Mouse (Mus musculus) MEL (cell line): Measurements from ENCODE around the gene Nlrc3. TPM values are rescaled to one million over a fixed set of nuclear protein-coding genes. Genes with fewer than 3 reads are reported as not detected.
"Not testable (repeated sequence)": the region's sequence is repeated elsewhere in the genome, so short reads cannot be mapped to it uniquely, and the experiment has no call there.

Experiments
- DNase-seq: peaks from one replicate; pipeline ENCODE4 v3.0.0; 2011; ENCODE audit warnings: low read depth, low spot score
- H3K27ac ChIP-seq: 2 replicates; pipeline ENCODE4 v1.5.1; 2012; ENCODE audit warnings: low read depth, mild to moderate bottlenecking, control low read depth, low read length, moderate library complexity; ENCODE audit not compliant: control insufficient read depth
- H3K27me3 ChIP-seq, 2 experiments: fragments of 150-350 bp in 1 of 2; sonication (generic) in 1 of 2; 2 replicates each; pipeline ENCODE4 v1.6.1; 2012; ENCODE audit warnings: low read length in 2 of 2, mild to moderate bottlenecking in 2 of 2, improper control_type of control experiment in 1 of 2, moderate library complexity in 1 of 2; ENCODE audit not compliant: insufficient read depth in 2 of 2, control insufficient read depth in 1 of 2
- H3K36me3 ChIP-seq, 2 experiments: 2 replicates each; pipeline ENCODE4 v1.6.1; 2012 to 2014; ENCODE audit warnings: low read length in 2 of 2, improper control_type of control experiment in 1 of 2, inconsistent platforms in 1 of 2, mild to moderate bottlenecking in 1 of 2; ENCODE audit not compliant: insufficient read depth in 2 of 2, control insufficient read depth in 1 of 2
- H3K4me1 ChIP-seq, 2 experiments: fragments of 150-350 bp in 1 of 2; sonication (generic) in 1 of 2; 2 replicates each; pipeline ENCODE4 v1.6.1; 2012; ENCODE audit warnings: low read length in 2 of 2, improper control_type of control experiment in 1 of 2, mild to moderate bottlenecking in 1 of 2; ENCODE audit not compliant: insufficient read depth in 2 of 2, control insufficient read depth in 1 of 2
- H3K4me3 ChIP-seq, 2 experiments: fragments of 150-350 bp in 1 of 2; sonication (generic) in 1 of 2; 2 replicates each; pipeline ENCODE4 v1.5.1; 2012; ENCODE audit warnings: low read depth in 2 of 2, low read length in 2 of 2, mild to moderate bottlenecking in 2 of 2, moderate library complexity in 2 of 2, control low read depth in 1 of 2, improper control_type of control experiment in 1 of 2; ENCODE audit not compliant: control insufficient read depth in 1 of 2, insufficient read depth in 1 of 2
- H3K79me2 ChIP-seq: 2 replicates; pipeline ENCODE4 v1.6.1; 2012; ENCODE audit warnings: mild to moderate bottlenecking, low read length, moderate library complexity; ENCODE audit not compliant: control insufficient read depth, poor library complexity, insufficient read depth
- H3K9ac ChIP-seq: 2 replicates; pipeline ENCODE4 v1.6.1; 2012; ENCODE audit warnings: low read depth, mild to moderate bottlenecking, control low read depth, low read length, moderate library complexity; ENCODE audit not compliant: control insufficient read depth, poor library complexity, severe bottlenecking
- H3K9me3 ChIP-seq: fragments of 150-350 bp; sonication (generic); replicated peaks from 2 replicates; pipeline ENCODE4 v1.6.1; 2012; ENCODE audit warnings: mild to moderate bottlenecking, low read length, improper control_type of control experiment, moderate library complexity; ENCODE audit not compliant: insufficient read depth
- CHD1 ChIP-seq: IDR thresholded peaks from 2 replicates; pipeline ENCODE4 v1.6.1; 2012; ENCODE audit warnings: low read depth, mild to moderate bottlenecking, inconsistent platforms, low read length, improper control_type of control experiment
- CHD2 ChIP-seq: IDR thresholded peaks from 2 replicates; pipeline ENCODE4 v1.6.1; 2011; ENCODE audit warnings: low read length, improper control_type of control experiment
- E2F4 ChIP-seq: IDR thresholded peaks from 2 replicates; pipeline ENCODE4 v1.6.1; 2011; ENCODE audit warnings: low read depth, low read length, improper control_type of control experiment, borderline replicate concordance
- EP300 ChIP-seq, 2 experiments: IDR thresholded peaks; 2 replicates each; pipeline ENCODE4 v1.6.1; 2011; ENCODE audit warnings: improper control_type of control experiment in 2 of 2, low read length in 2 of 2, low read depth in 1 of 2, mild to moderate bottlenecking in 1 of 2
- ETS1 ChIP-seq: IDR thresholded peaks from 2 replicates; pipeline ENCODE4 v1.6.1; 2012; ENCODE audit warnings: low read depth, mild to moderate bottlenecking, inconsistent platforms, low read length, improper control_type of control experiment, moderate library complexity
- GATA1 ChIP-seq: IDR thresholded peaks from 2 replicates; pipeline ENCODE4 v1.6.1; 2011; ENCODE audit warnings: low read depth, low read length, improper control_type of control experiment
- KAT2A ChIP-seq: conservative IDR thresholded peaks from 2 replicates; pipeline ENCODE4 v1.6.1; 2012; ENCODE audit warnings: low read depth, low read length, improper control_type of control experiment, inconsistent platforms
- MAFK ChIP-seq: IDR thresholded peaks from 2 replicates; pipeline ENCODE4 v1.6.1; 2011; ENCODE audit warnings: low read depth, mild to moderate bottlenecking, low read length, improper control_type of control experiment, borderline replicate concordance
- MXI1 ChIP-seq: IDR thresholded peaks from 2 replicates; pipeline ENCODE4 v1.6.1; 2011; ENCODE audit warnings: mild to moderate bottlenecking, low read depth, low read length, improper control_type of control experiment
- POLR2AphosphoS5 ChIP-seq: IDR thresholded peaks from 2 replicates; pipeline ENCODE4 v1.6.1; 2012; ENCODE audit warnings: low read depth, borderline replicate concordance, mild to moderate bottlenecking, inconsistent platforms, low read length, moderate library complexity, mixed read lengths
- RAD21 ChIP-seq: IDR thresholded peaks from 2 replicates; pipeline ENCODE4 v1.6.1; 2011; ENCODE audit warnings: mild to moderate bottlenecking, low read depth, low read length, improper control_type of control experiment
- RCOR1 ChIP-seq: IDR thresholded peaks from 2 replicates; pipeline ENCODE4 v1.6.1; 2012; ENCODE audit warnings: low read depth, mild to moderate bottlenecking, inconsistent platforms, low read length, improper control_type of control experiment
- TAL1 ChIP-seq: IDR thresholded peaks from 2 replicates; pipeline ENCODE4 v1.6.1; 2012; ENCODE audit warnings: mild to moderate bottlenecking, inconsistent platforms, low read length, moderate library complexity, mixed read lengths
- TBP ChIP-seq: IDR thresholded peaks from 2 replicates; pipeline ENCODE4 v1.8.0; 2011; ENCODE audit warnings: low read depth, low read length, improper control_type of control experiment
- UBTF ChIP-seq: IDR thresholded peaks from 2 replicates; pipeline ENCODE4 v1.6.1; 2012; ENCODE audit warnings: low read depth, mild to moderate bottlenecking, inconsistent platforms, low read length, improper control_type of control experiment, moderate library complexity, borderline replicate concordance; ENCODE audit not compliant: insufficient read depth
- USF1 ChIP-seq: IDR thresholded peaks from 2 replicates; pipeline ENCODE4 v1.6.1; 2014; ENCODE audit warnings: low read depth, mild to moderate bottlenecking, inconsistent platforms, low read length, improper control_type of control experiment, moderate library complexity
- ZC3H11A ChIP-seq: IDR thresholded peaks from 2 replicates; pipeline ENCODE4 v1.6.1; 2012; ENCODE audit warnings: low read depth, mild to moderate bottlenecking, inconsistent platforms, low read length, improper control_type of control experiment
- ZMIZ1 ChIP-seq: IDR thresholded peaks from 2 replicates; pipeline ENCODE4 v1.6.1; 2012; ENCODE audit warnings: low read depth, mild to moderate bottlenecking, inconsistent platforms, low read length, improper control_type of control experiment, moderate library complexity
- ZNF384 ChIP-seq: IDR thresholded peaks from 2 replicates; pipeline ENCODE4 v1.6.1; 2012; ENCODE audit warnings: low read depth, mild to moderate bottlenecking, inconsistent platforms, low read length, improper control_type of control experiment
- polyA plus RNA-seq, 2 experiments: library from polyadenylated mRNA; stranded (reverse) in 1 of 2; unstranded in 1 of 2; fragments of >175 nt in 1 of 2; fragments of >200 nt in 1 of 2; gene quantifications; 2 replicates each; pipeline versions ENCODE4 v1.2.1 to v1.2.4; 2012; ENCODE audit warnings: low replicate concordance in 2 of 2, low read depth in 1 of 2; ENCODE audit not compliant: insufficient read length in 2 of 2, insufficient read depth in 1 of 2, missing spikeins in 1 of 2
- total RNA-seq: library from RNA; depleted of rRNA; stranded (reverse); fragments of 300-350 nt; gene quantifications from 2 replicates; pipeline ENCODE4 v1.2.3, GENCODE M21; 2012

Gene Nlrc3
- total and polyA plus RNA-seq, 3 experiments, result 0.46 to 0.77 TPM; not detected in 1

DNA sequence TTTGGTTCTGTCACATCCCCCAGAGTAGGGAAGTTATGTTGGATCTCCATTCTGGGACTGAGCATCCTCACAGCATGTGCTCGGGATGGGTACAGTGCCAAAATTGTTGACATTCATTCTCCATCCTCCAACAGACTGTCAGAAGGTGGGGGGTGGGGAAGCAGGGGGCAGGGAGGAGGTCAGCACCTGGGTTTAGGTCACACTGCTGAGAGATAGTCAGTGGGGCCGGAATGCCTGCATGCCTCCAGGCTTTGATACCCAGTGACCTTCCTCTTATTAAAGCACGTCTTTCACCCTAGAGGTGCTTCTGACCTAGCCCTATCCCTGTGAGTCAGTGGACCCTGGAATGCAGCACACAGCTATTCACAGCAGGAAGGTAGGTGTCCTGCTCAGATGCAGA lies 280 bp upstream of the Nlrc3 start:
- Histone ChIP-seq H3K27me3 (no peaks in the 10 kb centered on the region), H3K4me1 (no peaks in the 10 kb centered on the region), H3K4me3 (no peak overlapping the region), H3K79me2 (no peaks in the 10 kb centered on the region), H3K9ac (no peak overlapping the region), H3K9me3 (no peaks in the 10 kb centered on the region), H3K36me3 (peaks cover 0 to 2% of the 10 kb centered on the region in 2 experiments; a peak in 2 of 4 replicates), H3K27ac (no peak overlapping the region)
- DNase-seq, result no peak
- no peak for TF ChIP-seq GATA1
- no peak for TF ChIP-seq TBP
- no peak for TF ChIP-seq TAL1
- TF ChIP-seq E2F4, result no peak
- TF ChIP-seq ZMIZ1, result no peak
- no peak for TF ChIP-seq ZNF384
- no peak for TF ChIP-seq KAT2A
- no peak for TF ChIP-seq USF1
- TF ChIP-seq RCOR1, result no peak
- TF ChIP-seq CHD2, result no peak
- TF ChIP-seq RAD21, result no peak
- no peak for TF ChIP-seq CHD1
- TF ChIP-seq ZC3H11A, result no peak
- TF ChIP-seq ETS1, result no peak
- TF ChIP-seq EP300 (IDR thresholded peaks at IDR 0.05; ENCODE audit: low read depth in 1 of 2, low read length in 2 of 2), result no peak
- TF ChIP-seq UBTF, result no peak
- no peak for TF ChIP-seq POLR2AphosphoS5
- TF ChIP-seq MAFK, result no peak

DNA sequence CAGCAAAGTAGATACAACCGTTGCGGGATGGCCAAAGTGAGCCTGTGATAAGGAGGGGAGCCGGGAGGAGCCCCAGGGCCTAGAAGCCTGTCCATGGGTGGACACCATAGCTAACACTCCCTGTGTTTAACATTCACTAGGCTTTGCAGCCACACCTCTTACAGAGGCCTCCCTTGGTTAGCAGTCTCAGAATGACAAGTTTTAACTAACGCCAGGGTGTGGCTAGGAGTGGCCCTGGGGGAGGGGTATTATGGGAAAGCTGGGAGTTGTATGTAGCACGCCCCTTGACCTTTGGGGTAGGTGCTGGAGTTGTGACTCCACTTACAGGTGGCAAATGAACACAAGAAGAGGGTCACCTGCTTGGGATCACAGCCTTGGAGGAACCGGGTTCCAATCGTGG lies 774 bp downstream of the Nlrc3 start:
- H3K9me3 ChIP-seq, result no peaks in the 10 kb centered on the region
- H3K36me3 ChIP-seq, result peaks cover 0 to 2% of the 10 kb centered on the region in 2 experiments; a peak in 1 of 4 replicates
- H3K4me3 ChIP-seq, result no peak overlapping the region
- no peak overlapping the region for H3K9ac ChIP-seq
- H3K4me1 ChIP-seq, result no peaks in the 10 kb centered on the region
- no peaks in the 10 kb centered on the region for H3K27me3 ChIP-seq
- H3K27ac ChIP-seq, result no peak overlapping the region
- no peak for DNase-seq
- no peaks in the 10 kb centered on the region for H3K79me2 ChIP-seq
- TF ChIP-seq E2F4 (no peak), MXI1 (no peak)

DNA sequence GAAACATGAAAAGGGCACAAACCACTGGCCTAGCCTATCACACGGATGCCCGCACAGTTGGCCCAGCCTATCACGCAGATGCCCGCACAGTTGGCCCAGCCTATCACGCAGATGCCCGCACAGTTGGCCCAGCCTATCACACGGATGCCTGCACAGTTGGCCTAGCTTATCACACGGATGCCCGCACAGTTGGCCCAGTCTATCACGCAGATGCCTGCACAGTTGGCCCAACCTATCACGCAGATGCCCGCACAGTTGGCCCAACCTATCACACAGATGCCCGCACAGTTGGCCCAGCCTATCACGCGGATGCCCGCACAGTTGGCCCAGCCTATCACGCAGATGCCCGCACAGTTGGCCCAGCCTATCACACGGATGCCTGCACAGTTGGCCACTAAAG lies 2.0 kb downstream of the Nlrc3 start:
- H3K4me1 ChIP-seq, H3K9ac ChIP-seq, H3K79me2 ChIP-seq: not testable (repeated sequence)

More for the DNA sequence above, 2.0 kb downstream of the Nlrc3 start:
- not testable (repeated sequence) for DNase-seq, H3K27ac ChIP-seq, H3K9me3 ChIP-seq, H3K36me3 ChIP-seq, H3K27me3 ChIP-seq, H3K4me3 ChIP-seq
